Mouse (Mus musculus): ENCODE results near the gene Tm9sf2.
"Not testable (repeated sequence)": the region's sequence is repeated elsewhere in the genome, so short reads cannot be mapped to it uniquely, and the experiment has no call there.

The Tm9sf2 gene

DNA sequence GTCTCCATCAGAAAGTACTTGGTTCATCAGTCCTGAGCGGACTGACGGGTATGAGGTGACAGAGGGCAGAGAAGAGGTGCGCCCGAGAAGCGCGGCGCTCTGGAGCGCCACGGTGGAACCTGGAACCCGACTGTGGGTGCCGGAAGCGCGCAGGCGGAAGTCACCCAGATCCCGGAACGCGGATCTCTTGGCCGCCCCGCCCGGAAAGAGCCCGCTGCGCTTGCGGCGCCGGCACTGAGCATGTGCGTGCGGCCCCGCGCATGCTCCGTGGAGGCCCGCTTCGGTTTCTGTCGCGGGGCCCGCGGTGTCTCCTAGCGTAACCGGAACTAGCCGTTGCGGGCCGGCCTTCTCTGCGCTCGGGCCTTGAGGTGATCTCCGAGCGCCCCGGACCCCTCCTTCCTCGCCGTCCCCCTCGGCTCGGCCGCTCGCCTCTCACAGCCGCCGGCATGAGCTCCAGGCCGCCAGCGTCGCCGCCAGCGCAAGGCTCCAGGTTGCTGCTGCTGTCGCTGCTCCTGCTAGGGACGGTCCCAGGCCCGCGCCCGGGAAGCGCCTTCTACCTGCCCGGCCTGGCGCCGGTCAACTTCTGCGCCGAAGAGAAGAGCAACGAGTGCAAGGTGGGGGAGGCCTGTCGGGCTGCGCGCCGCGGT is at the start of gene Tm9sf2:
TSS of gene Tm9sf2 (plus strand) at position 217 of the 647 bp plus-strand sequence.
- DNase-seq (ENCODE audit: low spot score) = peak; percentile 88

- DNase-seq (ENCODE audit: low spot score) = no peak
Measured at GRCm38 (mm10) chr14:122057941-122058346, 48.9 kb upstream of the Tm9sf2 start.

DNA sequence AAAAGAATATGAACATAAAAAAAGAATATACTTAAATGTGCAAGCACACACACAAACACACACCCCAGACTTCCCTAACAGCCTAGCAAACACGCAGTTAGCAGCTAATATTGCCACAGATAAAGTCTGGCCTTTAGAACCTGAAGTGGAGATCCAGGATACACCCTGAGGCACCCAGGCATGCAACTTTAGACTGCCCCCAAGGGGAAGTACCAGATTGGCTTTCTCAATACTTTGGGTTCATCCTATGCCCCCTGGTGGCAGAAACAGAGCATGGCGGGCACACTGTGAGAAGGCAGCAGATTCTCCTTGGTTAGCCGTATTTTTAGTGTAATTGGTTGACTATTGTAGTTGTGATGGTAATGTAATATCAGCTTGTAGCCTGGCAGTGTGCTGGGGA is 46.2 kb upstream of the Tm9sf2 start:
- DNase-seq (ENCODE audit: low spot score) = peak; percentile 72

DNA sequence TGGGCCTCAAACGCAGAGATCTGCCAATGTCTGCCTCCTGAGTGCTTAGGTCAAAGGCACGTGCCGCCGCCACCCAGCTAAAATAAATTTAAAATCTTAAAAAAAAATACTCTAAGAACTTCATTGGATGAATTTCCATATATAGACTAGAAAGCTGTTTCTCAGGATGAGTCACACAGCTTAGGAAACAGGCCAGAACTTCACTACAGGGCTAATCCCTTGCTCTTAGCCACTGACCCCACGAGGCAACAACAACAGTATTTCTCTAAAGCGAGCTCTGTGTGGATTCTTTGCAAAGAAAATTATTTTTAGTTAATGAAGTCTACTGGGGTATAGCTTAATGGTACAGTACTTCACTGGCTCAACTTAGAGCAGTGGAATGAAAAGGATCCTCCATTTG is 45.5 kb upstream of the Tm9sf2 start:
- no peak for DNase-seq (ENCODE audit: low spot score)

DNA sequence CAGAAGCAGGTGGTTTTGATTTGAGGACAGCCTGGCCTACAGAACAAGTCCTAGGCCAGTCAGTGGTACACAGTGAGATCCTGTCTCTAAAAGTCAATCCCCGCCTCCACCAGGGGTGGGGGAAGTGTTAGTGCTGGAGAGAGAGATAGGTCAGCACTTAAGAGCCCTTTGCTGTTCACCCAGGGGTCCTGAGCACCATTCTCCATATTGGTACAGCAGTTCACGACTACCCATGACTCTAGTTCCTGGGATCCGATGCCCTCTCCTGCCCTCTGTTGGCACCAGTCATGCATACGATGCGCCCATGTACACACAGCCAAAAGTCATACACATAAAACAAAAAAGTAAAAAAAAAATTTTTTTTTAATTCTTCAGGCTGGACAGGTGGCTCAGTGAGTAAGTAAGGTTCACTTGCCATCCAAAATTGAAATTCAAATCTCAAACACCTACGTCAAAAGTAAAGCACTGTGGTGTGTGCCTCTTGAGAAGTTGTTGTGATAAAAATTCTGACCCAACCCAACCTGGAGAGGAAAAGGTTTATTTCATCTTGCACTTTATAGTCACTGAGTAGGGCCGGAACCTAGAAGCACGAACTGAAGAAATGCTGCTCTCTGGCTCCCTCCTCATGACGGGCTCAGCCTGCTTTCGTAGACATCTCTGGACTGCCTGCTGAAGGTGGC is 44.3 kb upstream of the Tm9sf2 start:
- DNase-seq (ENCODE audit: low spot score) = no peak

- DNase-seq (ENCODE audit: low spot score) = no peak
Measured at GRCm38 (mm10) chr14:122063599-122063998, 43.2 kb upstream of the Tm9sf2 start.

DNA sequence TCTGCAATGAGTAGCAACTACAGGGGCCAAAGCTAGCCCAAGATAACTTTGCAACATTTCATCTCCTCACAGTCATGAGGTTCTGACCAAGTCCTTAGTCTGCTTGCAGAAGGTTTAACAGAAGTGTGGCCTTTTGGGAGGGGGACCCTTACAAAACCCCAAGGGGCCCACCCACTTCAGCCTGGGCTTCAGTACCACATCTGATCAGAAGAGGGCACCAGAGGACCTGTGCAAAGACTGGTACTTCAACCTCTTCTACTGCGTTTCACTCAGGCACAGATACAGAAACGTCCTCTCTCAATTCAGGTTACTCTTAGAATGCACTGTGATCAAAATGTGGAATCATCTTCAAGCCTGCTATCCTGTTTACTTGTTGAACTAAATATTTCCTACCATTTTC is 42.3 kb upstream of the Tm9sf2 start:
- peak; percentile 50 for DNase-seq (ENCODE audit: low spot score)

DNA sequence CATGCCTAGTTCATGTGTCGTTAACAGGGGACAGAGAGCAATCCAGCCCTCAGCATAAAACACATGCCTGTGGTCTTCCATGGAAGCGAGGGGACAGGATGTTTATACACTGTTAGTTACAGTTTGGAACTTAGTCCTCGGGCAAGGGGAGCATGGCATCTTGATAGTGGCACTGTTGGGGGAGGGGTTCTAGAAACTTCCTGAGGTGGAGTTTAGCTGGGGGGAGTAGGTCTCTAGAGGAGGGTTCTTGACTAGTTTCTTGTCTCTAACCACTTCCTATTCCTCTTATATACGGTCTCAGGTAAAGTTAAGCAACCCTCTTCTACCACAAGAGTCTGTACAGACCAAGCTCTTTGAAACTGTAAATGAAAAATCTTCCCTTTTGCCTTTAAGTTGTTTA is 40.6 kb upstream of the Tm9sf2 start:
- DNase-seq (ENCODE audit: low spot score) = no peak

DNA sequence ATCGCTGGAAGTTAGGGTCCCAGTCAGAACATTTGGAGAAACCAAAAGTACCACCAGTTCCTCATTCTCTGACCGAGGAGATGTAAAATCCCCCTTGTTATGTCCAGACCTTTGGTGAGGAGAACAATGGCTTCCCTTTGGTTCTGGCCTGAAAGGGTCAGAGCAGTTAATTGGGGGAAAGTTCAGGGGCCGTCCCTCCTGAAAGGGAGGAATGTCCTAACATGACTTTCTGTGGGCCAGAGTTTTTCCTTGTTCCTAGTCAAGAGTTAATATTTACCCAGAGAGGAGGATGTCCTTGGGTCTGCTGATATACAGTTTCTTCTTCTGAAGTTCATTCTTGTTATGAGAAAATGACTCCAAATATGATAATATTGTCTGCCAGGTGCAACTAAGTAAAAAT is 38.8 kb upstream of the Tm9sf2 start:
- not testable (repeated sequence) for DNase-seq (ENCODE audit: low spot score)

- no peak for DNase-seq (ENCODE audit: low spot score)
Measured at GRCm38 (mm10) chr14:122068801-122069695, 37.8 kb upstream of the Tm9sf2 start.

DNA sequence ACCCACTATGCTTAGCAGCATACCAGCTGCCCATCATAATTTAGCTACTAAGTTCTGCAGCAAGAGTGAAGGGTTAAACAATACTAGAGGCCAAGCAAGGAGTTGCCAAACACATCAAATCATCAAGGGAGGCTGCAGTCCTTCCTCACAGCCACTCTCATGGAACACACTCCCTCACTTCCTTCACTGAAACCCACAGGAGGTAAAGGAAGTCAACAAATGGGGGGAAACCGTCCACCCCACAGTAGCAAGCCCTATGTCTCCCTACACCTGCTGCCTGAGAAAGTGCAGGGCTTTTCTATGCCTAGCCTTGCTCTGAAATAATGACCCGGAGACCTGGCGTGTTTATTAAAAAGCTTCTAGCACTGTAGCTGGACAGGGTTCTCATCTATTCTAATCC is 36.9 kb upstream of the Tm9sf2 start:
- no peak for DNase-seq (ENCODE audit: low spot score)

- no peak for DNase-seq (ENCODE audit: low spot score)
Measured at GRCm38 (mm10) chr14:122073422-122073821, 33.4 kb upstream of the Tm9sf2 start.

DNA sequence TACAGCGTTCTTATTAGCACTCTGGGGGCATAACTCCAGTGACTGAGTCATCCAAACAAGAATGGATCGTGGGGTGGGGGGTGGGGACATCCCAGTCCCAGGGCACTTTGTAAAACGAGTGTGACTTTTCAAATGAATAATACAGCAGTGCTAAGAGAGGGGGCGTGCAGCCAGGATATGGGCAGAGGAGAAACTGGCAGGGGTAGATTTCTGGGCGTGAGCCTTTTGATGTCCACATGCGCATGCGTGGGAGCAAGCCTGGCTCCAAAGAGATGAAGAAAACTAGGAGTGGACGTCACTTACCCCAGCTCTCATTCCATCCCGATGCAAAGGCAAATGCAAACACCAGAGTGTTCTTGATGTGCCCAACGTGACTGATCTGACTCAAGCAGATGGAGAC is 32.5 kb upstream of the Tm9sf2 start:
- no peak for DNase-seq (ENCODE audit: low spot score)

DNA sequence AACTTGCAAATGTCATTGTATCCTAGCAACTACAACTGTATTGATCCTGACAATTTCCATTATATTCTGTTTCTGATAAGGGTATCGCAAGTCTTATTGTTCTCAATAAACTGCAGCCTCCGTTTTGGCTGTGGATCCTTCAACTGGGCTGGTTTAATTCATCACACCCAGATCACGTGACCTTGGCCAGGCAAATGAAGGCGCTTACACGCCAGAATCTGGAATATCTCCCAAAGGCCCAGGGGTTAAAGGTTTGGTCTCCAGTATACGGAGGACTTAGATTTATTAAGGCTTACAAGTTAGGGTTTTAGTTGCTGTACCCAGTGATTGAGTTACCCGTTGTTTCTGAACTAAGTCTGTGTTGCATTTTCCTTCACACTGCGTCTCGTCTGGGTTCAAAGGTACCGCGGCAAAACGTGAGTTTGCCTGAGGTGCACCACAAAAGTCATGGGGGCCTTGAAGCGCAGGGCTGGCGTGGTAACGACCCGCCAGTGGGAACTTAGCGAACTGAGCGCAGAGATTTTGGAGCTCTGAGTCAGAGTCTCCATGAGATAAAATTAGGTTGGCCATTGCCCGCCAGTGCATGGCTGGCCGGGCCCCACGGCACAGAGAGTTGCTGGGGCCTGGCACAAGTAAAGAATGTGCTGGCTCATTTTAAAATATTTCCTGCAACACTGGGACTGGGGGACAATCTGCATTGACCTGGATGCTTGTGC is 31.2 kb upstream of the Tm9sf2 start:
- no peak for DNase-seq (ENCODE audit: low spot score)

- no peak for DNase-seq (ENCODE audit: low spot score)
Measured at GRCm38 (mm10) chr14:122077017-122077416, 29.8 kb upstream of the Tm9sf2 start.

DNA sequence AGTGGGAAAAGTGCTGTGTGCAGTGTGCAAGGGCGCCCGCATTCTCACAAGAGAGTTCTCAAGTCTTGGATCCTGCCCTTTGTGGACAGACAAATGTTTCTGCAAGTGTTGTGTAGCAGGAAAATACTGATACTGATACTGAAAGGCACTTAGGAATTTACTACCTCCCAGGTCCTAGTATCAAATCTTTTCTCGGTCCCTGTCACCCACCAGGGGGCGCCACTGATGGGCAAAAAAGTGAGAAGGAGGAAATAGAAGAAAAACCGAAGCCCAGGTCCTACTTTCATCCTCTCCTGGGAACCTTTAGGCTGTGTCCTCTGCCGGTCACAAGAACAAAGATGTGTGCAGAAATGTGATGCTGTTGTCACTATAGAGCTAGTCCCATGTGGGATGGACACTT is 27.4 kb upstream of the Tm9sf2 start:
- DNase-seq (ENCODE audit: low spot score) = peak; percentile 54

DNA sequence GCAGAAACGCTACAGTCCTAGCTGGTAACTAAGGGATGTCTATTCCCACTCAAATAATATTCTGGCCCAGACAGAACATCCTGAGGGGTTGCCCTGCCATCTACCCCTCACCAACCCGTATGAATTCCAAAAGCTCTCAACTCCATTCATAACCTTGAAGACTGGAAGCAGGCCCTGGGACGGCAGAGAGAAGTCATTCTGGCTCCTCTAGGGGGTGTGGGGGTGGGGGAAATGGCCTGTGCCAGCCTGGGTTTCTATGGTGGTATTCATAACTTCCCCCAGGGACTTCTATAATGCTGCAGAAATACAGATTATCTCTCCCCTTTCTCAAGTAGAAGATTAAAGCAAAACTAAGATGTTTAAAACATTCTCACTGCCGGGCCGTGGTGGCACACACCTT is 26.9 kb upstream of the Tm9sf2 start:
- no peak for DNase-seq (ENCODE audit: low spot score)

DNA sequence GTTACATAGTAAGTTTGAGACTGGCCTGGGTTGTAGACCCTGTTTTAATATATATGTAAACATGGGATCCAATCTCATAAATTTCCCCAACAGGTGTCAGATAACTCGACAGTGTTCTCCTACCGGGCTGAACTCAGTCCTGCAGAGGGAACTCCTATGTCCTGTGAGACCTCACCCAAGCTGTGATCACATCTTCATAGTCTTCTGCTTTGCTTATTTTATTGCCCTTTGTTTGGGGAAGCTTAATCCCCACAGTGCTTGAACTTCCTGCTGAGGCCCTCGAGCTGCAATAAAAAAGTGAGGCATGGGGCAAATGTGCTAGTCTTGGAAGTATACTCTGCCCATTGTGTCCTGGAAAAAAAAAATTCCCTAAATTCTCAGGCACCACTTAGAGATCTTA is 25.5 kb upstream of the Tm9sf2 start:
- DNase-seq (ENCODE audit: low spot score) = no peak

- DNase-seq (ENCODE audit: low spot score) = no peak
Measured at GRCm38 (mm10) chr14:122083499-122083898, 23.3 kb upstream of the Tm9sf2 start.

GRCm38 (mm10) chr14:122087956-122088355 is 18.9 kb upstream of the Tm9sf2 start:
- DNase-seq (ENCODE audit: low spot score) = no peak

GRCm38 (mm10) chr14:122092363-122092762 is 14.5 kb upstream of the Tm9sf2 start:
- DNase-seq (ENCODE audit: low spot score) = no peak

GRCm38 (mm10) chr14:122096331-122096730 is 10.5 kb upstream of the Tm9sf2 start:
- DNase-seq (ENCODE audit: low spot score) = no peak
